Mouse (Mus musculus) erythroid progenitor cell, adult 5-6 weeks (primary cell): ENCODE measurements at regions not wholly inside any gene's neighbourhood (a gene's known extent, or its start where the extent isn't known, plus 50 kb on each side); places are given as distances from the start of the nearest gene placed in this dataset.
"Not testable (repeated sequence)": the region's sequence is repeated elsewhere in the genome, so short reads cannot be mapped to it uniquely, and the experiment has no call there.

Source experiments
- ATAC-seq: replicated peaks from 2 replicates; pipeline ENCODE4 v1.8.0; 2016; ENCODE audit warnings: moderate number of reproducible peaks, mild to moderate bottlenecking, moderate TSS enrichment, inconsistent platforms; ENCODE audit not compliant: poor library complexity, low FRiP score, severe bottlenecking

- ATAC-seq = no peak
Measured at GRCm38 (mm10) chr14:71115798-71116432, 516.3 kb upstream of the Fam160b2 start.

- ATAC-seq = no peak
Measured at GRCm38 (mm10) chr14:71115095-71115797, 515.6 kb upstream of the Fam160b2 start.

GRCm38 (mm10) chr14:71113198-71113597 lies 513.6 kb upstream of the Fam160b2 start:
- ATAC-seq = no peak

- ATAC-seq = no peak
Measured at GRCm38 (mm10) chr14:71104617-71105016, 505.0 kb upstream of the Fam160b2 start.

GRCm38 (mm10) chr14:71103955-71104354 lies 504.3 kb upstream of the Fam160b2 start:
- ATAC-seq = no peak

- ATAC-seq = no peak
Measured at GRCm38 (mm10) chr14:71095661-71096422, 496.2 kb upstream of the Fam160b2 start.

GRCm38 (mm10) chr14:71092626-71093326 lies 493.1 kb upstream of the Fam160b2 start:
- no peak for ATAC-seq

- ATAC-seq = no peak
Measured at GRCm38 (mm10) chr14:71085721-71086120, 486.1 kb upstream of the Fam160b2 start.

GRCm38 (mm10) chr14:71082327-71082726 lies 482.7 kb upstream of the Fam160b2 start:
- no peak for ATAC-seq

GRCm38 (mm10) chr14:71075671-71076070 lies 476.0 kb upstream of the Fam160b2 start:
- ATAC-seq = no peak

- no peak for ATAC-seq
Measured at GRCm38 (mm10) chr14:71074019-71074418, 474.4 kb upstream of the Fam160b2 start.

GRCm38 (mm10) chr14:71065669-71066068 lies 466.0 kb upstream of the Fam160b2 start:
- no peak for ATAC-seq

- no peak for ATAC-seq
Measured at GRCm38 (mm10) chr14:71056601-71057000, 457.0 kb upstream of the Fam160b2 start.

- no peak for ATAC-seq
Measured at GRCm38 (mm10) chr14:71055480-71055879, 455.8 kb upstream of the Fam160b2 start.

GRCm38 (mm10) chr14:71053788-71054641 lies 454.4 kb upstream of the Fam160b2 start:
- no peak for ATAC-seq

GRCm38 (mm10) chr14:71047096-71047495 lies 447.5 kb upstream of the Fam160b2 start:
- ATAC-seq = no peak

GRCm38 (mm10) chr14:71043879-71044770 lies 444.5 kb upstream of the Fam160b2 start:
- not testable (repeated sequence) for ATAC-seq

- no peak for ATAC-seq
Measured at GRCm38 (mm10) chr14:71036620-71037019, 437.0 kb upstream of the Fam160b2 start.
